Mouse (Mus musculus) neural tube, embryonic 12.5 days (tissue): ENCODE data around the gene Amdhd2. TPM values are rescaled to one million over a fixed set of nuclear protein-coding genes. Genes with fewer than 3 reads are reported as not detected.

Experiments used
- ATAC-seq: fragments of 200-750 bp; cut with Nextera tagmentation; 2 replicates; pipeline ENCODE4 v1.8.0; 2017; ENCODE audit warnings: low read depth, mild to moderate bottlenecking, moderate TSS enrichment, moderate library complexity; ENCODE audit not compliant: low FRiP score
- H3K27ac ChIP-seq: fragments of 300-500 bp; sonication (generic); 2 replicates; pipeline ENCODE4 v1.5.1; 2016
- H3K27me3 ChIP-seq: fragments of 300-500 bp; sonication (generic); replicated peaks from 2 replicates; pipeline ENCODE4 v1.6.1; 2016; ENCODE audit warnings: mild to moderate bottlenecking
- H3K36me3 ChIP-seq: fragments of 300-500 bp; sonication (generic); 2 replicates; pipeline ENCODE4 v1.6.1; 2016; ENCODE audit warnings: mild to moderate bottlenecking
- H3K4me1 ChIP-seq: fragments of 300-500 bp; sonication (generic); 2 replicates; pipeline ENCODE4 v1.6.1; 2016
- H3K4me2 ChIP-seq: fragments of 300-500 bp; sonication (generic); replicated peaks from 2 replicates; pipeline ENCODE4 v1.6.1; 2016; ENCODE audit warnings: mild to moderate bottlenecking
- H3K4me3 ChIP-seq: fragments of 300-500 bp; sonication (generic); 2 replicates; pipeline ENCODE4 v1.5.1; 2016
- H3K9ac ChIP-seq: fragments of 300-500 bp; sonication (generic); 2 replicates; pipeline ENCODE4 v1.6.1; 2016; ENCODE audit warnings: mild to moderate bottlenecking
- H3K9me3 ChIP-seq: fragments of 300-500 bp; sonication (generic); 2 replicates; pipeline ENCODE4 v1.6.1; 2016; ENCODE audit warnings: mild to moderate bottlenecking
- WGBS: fragments of 180-500 bp; shearing (Covaris S2); methylation state at CpG from one replicate; pipeline ENCODE4 v1.1.7; 2016; 5-methylcytosine and 5-hydroxymethylcytosine counted together
- polyA plus RNA-seq: library from polyadenylated mRNA; unstranded; fragments of >200 nt; fragmentation: Nextera tagmentation; extraction: Ambion mirVana; gene quantifications from 2 replicates; pipeline ENCODE4 v1.2.1, GENCODE M21; 2016

The Amdhd2 gene
- polyA plus RNA-seq, 1 experiment from 2014 or later, result 36.0 TPM

GRCm38 (mm10) chr17:24119446-24119845 is 44.1 kb downstream of the Amdhd2 start:
- Histone ChIP-seq H3K9ac (no peak overlapping the region), H3K4me3 (no peak overlapping the region), H3K36me3 (no peaks in the 10 kb centered on the region), H3K9me3 (no peaks in the 10 kb centered on the region), H3K4me1 (no peaks in the 10 kb centered on the region), H3K27ac (no peak overlapping the region), H3K4me2 (no peak overlapping the region), H3K27me3 (no peaks in the 10 kb centered on the region)
- 90% methylated on average over 3 of the region's 3 CpGs for WGBS
- ATAC-seq, result no peak

DNA sequence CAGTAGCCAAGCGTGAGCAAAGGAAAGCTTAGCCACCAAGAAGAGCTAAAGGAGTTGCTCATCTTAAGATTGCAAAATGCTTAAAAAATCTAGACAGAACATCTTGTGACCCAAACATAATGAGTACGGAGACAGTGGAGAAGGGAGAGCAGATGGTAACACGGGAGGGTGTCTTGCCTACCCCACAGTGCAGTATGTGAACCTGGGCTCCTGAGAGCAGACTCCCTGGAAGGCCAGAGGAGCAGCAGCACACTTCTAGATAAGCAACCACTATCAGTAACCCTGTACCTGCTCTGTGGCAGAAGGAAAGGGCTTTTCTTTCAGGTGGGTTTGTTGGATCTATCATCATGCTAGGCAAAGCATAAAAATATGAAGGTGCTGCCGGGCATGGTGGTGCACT is 50.5 kb downstream of the Amdhd2 start:
- no peak overlapping the region for H3K27ac ChIP-seq
- H3K9ac ChIP-seq, result no peak overlapping the region
- ATAC-seq, result no peak
- no peaks in the 10 kb centered on the region for H3K9me3 ChIP-seq
- no peak overlapping the region for H3K4me3 ChIP-seq
- no peaks in the 10 kb centered on the region for H3K4me1 ChIP-seq
- 92% methylated on average over 4 of the region's 4 CpGs for WGBS
- H3K36me3 ChIP-seq, result peaks cover 17% of the 10 kb centered on the region
- H3K27me3 ChIP-seq, result no peaks in the 10 kb centered on the region
- no peak overlapping the region for H3K4me2 ChIP-seq

- no peaks in the 10 kb centered on the region for H3K4me1 ChIP-seq
- no peak overlapping the region for H3K4me2 ChIP-seq
- ATAC-seq, result no peak
- WGBS, result 98% methylated on average over 1 of the region's 1 CpGs
- no peaks in the 10 kb centered on the region for H3K27me3 ChIP-seq
- H3K4me3 ChIP-seq, result no peak overlapping the region
- no peak overlapping the region for H3K9ac ChIP-seq
- no peak overlapping the region for H3K27ac ChIP-seq
- peaks cover 21% of the 10 kb centered on the region for H3K36me3 ChIP-seq
- H3K9me3 ChIP-seq, result no peaks in the 10 kb centered on the region
Measured at GRCm38 (mm10) chr17:24111256-24111655, 52.3 kb downstream of the Amdhd2 start.

DNA sequence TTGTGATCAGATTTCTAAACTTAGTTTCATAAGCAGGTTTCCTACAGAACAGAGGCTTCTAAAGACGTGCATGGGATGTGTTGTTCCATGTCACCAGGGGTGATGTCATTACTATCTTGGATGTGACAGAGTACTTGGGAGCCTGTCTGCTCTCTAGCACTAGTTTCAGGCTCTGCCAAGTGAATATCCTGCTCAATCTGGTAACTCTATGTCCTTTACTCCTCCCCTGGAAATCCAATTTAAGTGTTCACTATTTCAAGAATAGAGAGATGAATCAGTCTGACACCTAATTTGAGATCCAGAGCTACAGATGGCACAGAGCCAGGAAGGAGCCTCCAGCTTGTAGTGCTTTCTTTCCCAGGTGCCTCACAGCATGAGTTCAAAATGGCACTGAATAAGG is 54.7 kb downstream of the Amdhd2 start:
- no peak overlapping the region for H3K4me2 ChIP-seq
- H3K27ac ChIP-seq, result no peak overlapping the region
- no peaks in the 10 kb centered on the region for H3K9me3 ChIP-seq
- no peaks in the 10 kb centered on the region for H3K27me3 ChIP-seq
- H3K4me1 ChIP-seq, result no peaks in the 10 kb centered on the region
- H3K36me3 ChIP-seq, result peaks cover 38% of the 10 kb centered on the region
- ATAC-seq, result no peak
- no peak overlapping the region for H3K4me3 ChIP-seq
- 100% methylated on average over 1 of the region's 1 CpGs for WGBS
- H3K9ac ChIP-seq, result no peak overlapping the region

Other genes starting within 250 kb of the Amdhd2 start
- gene Dcpp3, start 246.3 kb downstream of the Amdhd2 start, polyA plus RNA-seq, result not detected in 2 replicates
- not detected in 2 replicates for gene Sbp, start 222.1 kb downstream of the Amdhd2 start, polyA plus RNA-seq
- not detected in 2 replicates for gene Sbpl, start 208.5 kb downstream of the Amdhd2 start, polyA plus RNA-seq
- not detected in 2 replicates for gene Prss30, start 183.2 kb downstream of the Amdhd2 start, polyA plus RNA-seq
- 0.24 TPM in 1 of 2 replicates, not detected in the other for gene Prss22, start 165.7 kb downstream of the Amdhd2 start, polyA plus RNA-seq
- gene Prss27, start 125.6 kb downstream of the Amdhd2 start, polyA plus RNA-seq, result 0.15 and 0.35 TPM in 2 replicates
- gene Kctd5, start 90.3 kb downstream of the Amdhd2 start, polyA plus RNA-seq, result 99.4 and 99.6 TPM in 2 replicates
- 53.4 and 58.4 TPM in 2 replicates for gene Pdpk1, start 12.8 kb downstream of the Amdhd2 start, polyA plus RNA-seq
- 671 and 684 TPM in 2 replicates for gene Atp6v0c, start 5.9 kb upstream of the Amdhd2 start, polyA plus RNA-seq
- 12.4 and 13.0 TPM in 2 replicates for gene Tbc1d24, start 41.8 kb upstream of the Amdhd2 start, polyA plus RNA-seq
- 9.0 and 10.6 TPM in 2 replicates for gene Ntn3, start 45.8 kb upstream of the Amdhd2 start, polyA plus RNA-seq
- gene Tedc2, start 57.1 kb upstream of the Amdhd2 start, polyA plus RNA-seq, result 13.5 and 14.2 TPM in 2 replicates
- 53.5 and 54.8 TPM in 2 replicates for gene Ccnf, start 87.7 kb upstream of the Amdhd2 start, polyA plus RNA-seq
- gene Abca17, start 187.3 kb upstream of the Amdhd2 start, polyA plus RNA-seq, result 0.13 and 0.22 TPM in 2 replicates
- gene Abca3, start 188.2 kb upstream of the Amdhd2 start, polyA plus RNA-seq, result 22.9 and 25.8 TPM in 2 replicates